Mouse (Mus musculus): ENCODE measurements around the gene Atp2a1. TPM values are rescaled to one million over a fixed set of nuclear protein-coding genes. Genes with fewer than 3 reads are reported as not detected.
A peak's percentile ranks its signal among the peaks of the same experiment; 100 is the strongest.

The Atp2a1 gene
- polyA plus RNA-seq, 1 experiment = 1.4 TPM

GRCm38 (mm10) chr7:126465246-126466030, 2.5 kb upstream of the Atp2a1 start:
- H3K4me3 ChIP-seq (replicated peaks) = peak overlapping the region; percentile 86
- H3K4me1 ChIP-seq = peaks cover 100% of the 10 kb centered on the region
- peaks cover 5% of the 10 kb centered on the region for H3K27me3 ChIP-seq (replicated peaks)
- no peaks in the 10 kb centered on the region for H3K9me3 ChIP-seq
- H3K36me3 ChIP-seq (replicated peaks; ENCODE audit: low read length) = peaks cover 83% of the 10 kb centered on the region
- TF ChIP-seq GATA1 (IDR thresholded peaks at IDR 0.05; ENCODE audit: borderline replicate concordance, low read length) (no peak), FLI1 (IDR thresholded peaks at IDR 0.05; ENCODE audit: low read length) (no peak)

GRCm38 (mm10) chr7:126464836-126465235, 1.9 kb upstream of the Atp2a1 start:
- no peak for TF ChIP-seq FLI1 (IDR thresholded peaks at IDR 0.05; ENCODE audit: low read length)
- Histone ChIP-seq H3K27me3 (replicated peaks) (peaks cover 6% of the 10 kb centered on the region), H3K4me1 (peaks cover 100% of the 10 kb centered on the region), H3K9me3 (no peaks in the 10 kb centered on the region), H3K4me3 (replicated peaks) (peak overlapping the region; percentile 80), H3K36me3 (replicated peaks; ENCODE audit: low read length) (peaks cover 80% of the 10 kb centered on the region)

GRCm38 (mm10) chr7:126464121-126464520, 1.2 kb upstream of the Atp2a1 start:
- H3K4me3 ChIP-seq (replicated peaks) = peak overlapping the region; percentile 80
- peaks cover 100% of the 10 kb centered on the region for H3K4me1 ChIP-seq
- no peaks in the 10 kb centered on the region for H3K9me3 ChIP-seq
- TF ChIP-seq FLI1 (IDR thresholded peaks at IDR 0.05; ENCODE audit: low read length) (no peak), GATA1 (IDR thresholded peaks at IDR 0.05; ENCODE audit: borderline replicate concordance, low read length) (no peak)
- H3K36me3 ChIP-seq (replicated peaks; ENCODE audit: low read length) = peaks cover 79% of the 10 kb centered on the region
- H3K27me3 ChIP-seq (replicated peaks) = peaks cover 6% of the 10 kb centered on the region

GRCm38 (mm10) chr7:126463547-126463946, 639 bp upstream of the Atp2a1 start:
- H3K4me3 ChIP-seq (replicated peaks) = peak overlapping the region; percentile 80
- peaks cover 6% of the 10 kb centered on the region for H3K27me3 ChIP-seq (replicated peaks)
- peaks cover 78% of the 10 kb centered on the region for H3K36me3 ChIP-seq (replicated peaks; ENCODE audit: low read length)
- H3K4me1 ChIP-seq = peaks cover 100% of the 10 kb centered on the region
- H3K9me3 ChIP-seq = no peaks in the 10 kb centered on the region
- TF ChIP-seq FLI1 (IDR thresholded peaks at IDR 0.05; ENCODE audit: low read length) = no peak
- TF ChIP-seq GATA1 (IDR thresholded peaks at IDR 0.05; ENCODE audit: borderline replicate concordance, low read length) = no peak

- Histone ChIP-seq H3K4me1 (peaks cover 100% of the 10 kb centered on the region), H3K4me3 (replicated peaks) (no peak overlapping the region), H3K36me3 (replicated peaks; ENCODE audit: low read length) (peaks cover 78% of the 10 kb centered on the region), H3K9me3 (no peaks in the 10 kb centered on the region), H3K27me3 (replicated peaks) (peaks cover 6% of the 10 kb centered on the region)
- TF ChIP-seq GATA1 (IDR thresholded peaks at IDR 0.05; ENCODE audit: borderline replicate concordance, low read length) (no peak), FLI1 (IDR thresholded peaks at IDR 0.05; ENCODE audit: low read length) (no peak)
Observed at GRCm38 (mm10) chr7:126461626-126462025, 1.3 kb downstream of the Atp2a1 start.

GRCm38 (mm10) chr7:126460623-126461399, 2.1 kb downstream of the Atp2a1 start:
- no peak overlapping the region for H3K4me3 ChIP-seq (replicated peaks)
- TF ChIP-seq FLI1 (IDR thresholded peaks at IDR 0.05; ENCODE audit: low read length) (no peak), GATA1 (IDR thresholded peaks at IDR 0.05; ENCODE audit: borderline replicate concordance, low read length) (no peak)
- peaks cover 79% of the 10 kb centered on the region for H3K36me3 ChIP-seq (replicated peaks; ENCODE audit: low read length)
- H3K27me3 ChIP-seq (replicated peaks) = peaks cover 6% of the 10 kb centered on the region
- H3K4me1 ChIP-seq = peaks cover 100% of the 10 kb centered on the region
- H3K9me3 ChIP-seq = no peaks in the 10 kb centered on the region

GRCm38 (mm10) chr7:126458844-126459618, 3.9 kb downstream of the Atp2a1 start:
- no peak for TF ChIP-seq FLI1 (IDR thresholded peaks at IDR 0.05; ENCODE audit: low read length)
- TF ChIP-seq GATA1 (IDR thresholded peaks at IDR 0.05; ENCODE audit: borderline replicate concordance, low read length) = no peak
- peaks cover 73% of the 10 kb centered on the region for H3K36me3 ChIP-seq (replicated peaks; ENCODE audit: low read length)
- H3K4me1 ChIP-seq = peaks cover 95% of the 10 kb centered on the region
- H3K27me3 ChIP-seq (replicated peaks) = peaks cover 6% of the 10 kb centered on the region
- peak overlapping the region; percentile 71 for H3K4me3 ChIP-seq (replicated peaks)
- H3K9me3 ChIP-seq = no peaks in the 10 kb centered on the region

GRCm38 (mm10) chr7:126458225-126458624, 4.7 kb downstream of the Atp2a1 start:
- Histone ChIP-seq H3K4me1 (peaks cover 94% of the 10 kb centered on the region), H3K27me3 (replicated peaks) (peaks cover 6% of the 10 kb centered on the region), H3K36me3 (replicated peaks; ENCODE audit: low read length) (peaks cover 75% of the 10 kb centered on the region), H3K9me3 (no peaks in the 10 kb centered on the region), H3K4me3 (replicated peaks) (no peak overlapping the region)
- no peak for TF ChIP-seq FLI1 (IDR thresholded peaks at IDR 0.05; ENCODE audit: low read length)
- no peak for TF ChIP-seq GATA1 (IDR thresholded peaks at IDR 0.05; ENCODE audit: borderline replicate concordance, low read length)

GRCm38 (mm10) chr7:126456382-126457266, 6.3 kb downstream of the Atp2a1 start:
- Histone ChIP-seq H3K36me3 (replicated peaks; ENCODE audit: low read length) (peaks cover 80% of the 10 kb centered on the region), H3K27me3 (replicated peaks) (peaks cover 6% of the 10 kb centered on the region)
- TF ChIP-seq GATA1 (IDR thresholded peaks at IDR 0.05; ENCODE audit: borderline replicate concordance, low read length) (no peak), FLI1 (IDR thresholded peaks at IDR 0.05; ENCODE audit: low read length) (no peak)

More at GRCm38 (mm10) chr7:126456382-126457266, 6.3 kb downstream of the Atp2a1 start:
- Histone ChIP-seq H3K9me3 (no peaks in the 10 kb centered on the region), H3K4me3 (replicated peaks) (no peak overlapping the region), H3K4me1 (peaks cover 90% of the 10 kb centered on the region)

All from megakaryocyte, embryonic 14.5 days (primary cell).